Mouse (Mus musculus) retina, embryonic 14.5 days (tissue): ENCODE data around the gene Rnf11.

Experiments used
- DNase-seq: peaks from one replicate; pipeline ENCODE4 v3.0.0-alpha.2; 2015; ENCODE audit warnings: low spot score

The Rnf11 gene

DNA sequence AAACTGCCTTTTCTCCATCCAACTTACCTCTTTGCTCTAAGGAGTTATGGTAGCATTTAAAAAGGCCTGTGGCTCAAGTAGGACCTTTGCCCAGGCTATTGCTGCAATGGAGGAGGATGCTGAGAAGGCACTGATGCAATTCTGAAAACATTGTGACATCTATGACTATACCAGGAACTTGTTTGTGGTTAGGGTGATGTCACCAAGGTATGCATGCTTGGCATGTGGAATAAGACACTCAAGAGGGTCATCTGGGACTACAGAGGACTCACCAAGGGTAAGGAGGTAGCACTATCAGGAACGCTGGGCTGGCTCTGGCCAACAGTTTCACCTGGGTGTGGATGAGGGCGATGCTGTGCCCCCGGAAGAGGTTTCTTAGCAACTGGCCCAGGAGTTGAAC, at the start of gene Rnf11:
Gene Rnf11 (minus strand): TSS at position 108 of the 400 bp plus-strand sequence.
- no peak for DNase-seq

DNA sequence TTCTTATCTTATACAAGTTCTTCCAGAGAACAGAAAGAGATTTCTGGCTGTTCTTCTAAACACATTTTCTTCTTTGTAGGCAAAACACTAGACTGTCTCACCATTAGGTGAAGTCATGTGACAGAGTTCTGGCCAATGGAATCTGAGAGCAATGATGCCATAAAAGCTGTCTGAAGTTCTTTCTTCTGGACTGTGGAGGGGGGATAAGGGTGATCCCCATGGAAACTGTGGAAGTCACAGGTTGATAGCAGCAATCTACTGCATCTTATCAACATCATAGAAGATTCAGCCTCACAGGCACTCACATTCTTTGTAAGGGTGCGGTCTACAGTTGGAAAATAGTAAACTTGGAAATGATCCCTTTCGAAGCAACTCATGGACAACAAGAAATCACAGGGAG, 46.6 kb upstream of the Rnf11 start, which contains the start of gene 4930522H14Rik:
Gene 4930522H14Rik (minus strand): TSS at position 187 of the 400 bp plus-strand sequence.
- no peak for DNase-seq

GRCm38 (mm10) chr4:109530245-109530816, 45.8 kb upstream of the Rnf11 start:
- DNase-seq, result no peak

- DNase-seq, result peak; percentile 78
These were observed 20.4 kb upstream of the Rnf11 start for GRCm38 (mm10) chr4:109504885-109505284.

DNA sequence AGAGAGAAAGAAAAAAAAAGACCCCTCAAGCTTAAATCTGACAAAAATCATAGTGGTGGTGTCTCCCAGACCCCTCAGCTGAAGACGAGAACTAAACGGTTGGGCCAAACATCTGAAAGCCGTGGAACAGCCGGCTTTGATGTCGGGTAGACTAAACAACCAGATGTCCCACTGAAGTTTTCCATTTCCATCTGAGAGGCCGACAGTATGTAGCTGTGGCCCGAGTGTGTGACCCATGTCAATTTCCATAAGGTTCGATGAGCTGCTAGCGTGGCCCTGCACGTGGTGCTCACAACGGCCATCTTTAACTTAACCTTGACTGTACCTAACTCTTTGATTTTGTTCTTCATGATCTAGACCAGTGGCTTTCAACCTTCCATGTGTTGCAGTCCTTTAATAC, 13.9 kb upstream of the Rnf11 start:
- no peak for DNase-seq

DNA sequence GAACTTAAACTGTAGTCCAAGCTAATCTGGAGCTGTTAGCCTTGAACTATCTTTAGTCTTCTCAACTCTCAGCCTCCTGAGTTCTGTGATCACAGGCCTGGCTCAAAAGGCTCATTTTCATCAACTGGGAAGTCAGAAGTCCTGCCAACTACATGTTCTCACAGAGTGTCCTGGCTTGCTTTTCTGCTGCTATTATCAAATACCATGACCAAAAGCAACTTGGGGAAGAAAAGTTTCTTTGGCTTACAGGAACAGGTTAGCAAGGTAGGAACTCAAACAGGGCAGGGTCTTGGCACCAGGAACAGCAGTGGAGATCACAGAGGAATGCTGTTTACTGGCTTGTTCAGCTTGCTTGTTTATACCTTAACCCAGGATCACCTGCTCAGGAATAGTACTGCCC, 9.1 kb upstream of the Rnf11 start:
- no peak for DNase-seq

- DNase-seq, result no peak
These were observed 4.3 kb upstream of the Rnf11 start for GRCm38 (mm10) chr4:109488812-109489211.

DNA sequence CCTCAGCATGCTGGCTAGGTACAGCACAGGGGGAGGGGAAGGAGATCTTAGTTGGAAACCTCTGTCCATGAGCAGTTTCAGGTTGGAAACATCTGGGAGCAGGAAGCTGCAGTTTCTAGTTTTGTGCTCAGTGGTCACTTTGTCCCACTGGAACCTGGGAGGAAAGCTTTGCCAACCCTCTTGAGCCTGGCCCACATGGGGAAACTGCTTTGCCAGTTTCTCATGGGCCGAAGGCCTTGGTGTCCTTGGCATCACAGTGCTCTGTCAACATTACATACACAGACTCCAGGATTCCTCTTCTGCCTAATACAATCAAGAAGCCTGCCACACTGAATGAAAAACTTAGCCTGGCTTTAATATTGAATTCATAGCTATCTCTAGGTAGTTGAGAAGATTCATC, 1.8 kb downstream of the Rnf11 start:
- no peak for DNase-seq

GRCm38 (mm10) chr4:109481424-109481823, 3.1 kb downstream of the Rnf11 start:
- DNase-seq, result no peak

DNA sequence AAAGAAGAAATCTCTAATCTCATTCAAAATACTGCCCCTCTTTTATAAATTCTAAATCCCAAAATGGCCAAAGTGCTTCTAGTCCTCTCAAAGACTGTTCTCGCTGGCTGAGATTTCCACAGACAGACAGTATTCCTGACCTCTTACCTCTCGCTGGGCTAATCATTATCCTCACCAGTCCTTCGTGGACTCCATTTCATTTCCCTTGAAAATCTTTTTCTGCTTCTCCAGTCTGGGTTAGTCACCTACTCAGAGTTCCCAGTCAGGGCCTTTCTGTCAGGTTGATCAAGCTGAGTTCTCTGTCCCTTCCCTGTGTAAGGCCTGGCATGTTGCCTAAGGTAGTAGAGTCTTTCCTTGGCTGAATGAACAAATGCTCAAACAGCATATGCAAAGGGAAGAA, 7.1 kb downstream of the Rnf11 start:
- DNase-seq, result no peak

DNA sequence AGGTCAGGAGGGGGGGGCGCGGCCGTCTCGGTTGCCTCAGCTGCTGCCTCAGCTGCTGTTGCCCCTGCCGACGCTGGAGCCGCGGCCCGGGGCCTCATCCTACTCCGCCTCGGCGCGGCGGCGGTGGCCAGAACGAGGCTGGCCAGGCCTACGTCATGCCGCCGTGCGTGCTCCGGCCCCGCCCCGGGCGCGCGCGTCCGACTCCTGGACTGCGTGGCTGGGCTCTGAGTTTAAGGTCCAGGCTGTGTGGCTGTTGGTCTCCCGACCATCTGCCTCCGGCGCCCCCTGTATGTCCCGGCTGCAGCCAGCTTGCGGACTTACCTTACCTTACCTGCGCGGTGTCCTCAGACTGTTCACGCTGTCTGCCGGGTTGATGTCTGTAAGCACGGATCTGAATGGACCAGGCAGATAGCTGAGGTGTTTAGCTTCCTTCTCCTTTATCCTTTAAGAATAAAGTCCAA, 7.9 kb downstream of the Rnf11 start:
- DNase-seq, result peak; percentile 94

- DNase-seq, result no peak
These were observed 8.7 kb downstream of the Rnf11 start for GRCm38 (mm10) chr4:109475577-109476553.

- peak; percentile 14 for DNase-seq
These were observed 9.4 kb downstream of the Rnf11 start for GRCm38 (mm10) chr4:109475078-109475477.

DNA sequence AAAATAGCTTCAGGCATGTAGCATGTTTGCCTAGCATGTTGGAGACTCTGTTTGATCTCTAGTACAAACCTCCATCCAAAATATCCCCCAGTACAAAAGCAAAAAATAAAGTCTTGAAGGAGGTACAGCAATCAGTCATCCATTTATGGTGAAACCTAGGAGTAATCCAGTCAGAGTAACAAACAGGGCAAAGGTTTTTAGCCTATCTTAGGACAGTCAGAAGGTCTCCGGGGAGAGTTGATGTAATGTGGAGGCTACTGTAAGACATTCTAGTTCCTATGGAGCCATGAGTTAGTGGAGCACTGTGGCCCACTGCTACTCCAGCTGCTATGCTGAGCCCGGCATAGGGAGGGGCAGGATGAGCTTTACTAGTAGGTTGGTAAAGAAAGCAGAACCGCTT, 12.0 kb downstream of the Rnf11 start:
- no peak for DNase-seq

DNA sequence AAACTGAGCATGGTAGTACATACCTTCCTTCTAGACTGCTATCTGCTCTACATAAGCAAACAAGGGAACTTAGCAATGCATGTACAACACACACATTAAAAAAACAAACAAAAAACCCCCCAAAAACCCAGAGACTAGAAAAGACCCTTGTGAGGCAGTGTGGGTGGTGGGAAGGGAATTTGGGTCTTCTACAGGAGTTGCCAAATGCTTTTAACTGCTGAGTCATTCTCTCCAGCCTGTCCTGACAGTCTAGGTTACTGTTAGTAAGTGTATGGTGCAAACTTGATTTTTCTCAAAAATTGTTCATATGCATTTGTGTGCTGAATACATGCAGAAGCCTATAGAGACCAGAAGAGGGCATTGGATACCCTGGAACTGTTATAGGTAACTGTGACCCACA, 12.9 kb downstream of the Rnf11 start:
- DNase-seq, result no peak

DNA sequence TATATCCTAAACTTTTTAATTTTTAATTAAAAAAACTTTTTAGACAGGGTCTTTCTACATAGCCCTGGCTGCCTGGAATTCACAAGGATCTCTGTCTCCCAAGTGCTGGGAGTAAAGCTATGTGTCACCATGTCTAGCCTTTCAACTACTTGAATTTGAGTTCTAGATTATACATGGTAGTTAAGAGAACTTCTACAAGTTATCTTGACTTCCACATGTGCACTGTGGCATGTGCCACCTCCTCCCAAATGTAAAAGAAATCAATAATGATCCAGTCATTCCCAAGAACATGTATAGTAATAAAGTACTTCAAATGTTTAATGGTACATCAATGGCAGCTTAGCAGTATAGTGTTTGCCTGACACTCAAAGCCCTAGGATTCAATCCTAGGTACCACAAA, 16.8 kb downstream of the Rnf11 start:
- no peak for DNase-seq

DNA sequence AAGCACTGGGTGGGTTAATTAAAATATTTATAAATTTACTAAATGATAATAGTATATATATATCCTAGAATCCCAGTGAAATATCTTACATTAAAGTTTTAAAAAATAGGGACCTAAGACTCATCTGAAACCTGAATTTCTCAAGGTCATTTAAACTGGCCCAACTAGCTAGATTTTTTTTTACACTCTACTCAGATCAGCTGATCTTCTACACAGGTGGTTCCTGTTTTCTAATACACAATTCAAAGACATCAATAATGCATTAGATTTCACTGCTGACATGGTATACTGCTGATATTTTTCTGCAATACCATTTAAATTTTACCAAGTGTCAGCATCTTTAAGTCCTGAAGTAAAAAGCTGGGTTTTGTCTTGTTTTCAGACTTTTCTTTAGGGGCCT, 20.6 kb downstream of the Rnf11 start:
- DNase-seq, result no peak

DNA sequence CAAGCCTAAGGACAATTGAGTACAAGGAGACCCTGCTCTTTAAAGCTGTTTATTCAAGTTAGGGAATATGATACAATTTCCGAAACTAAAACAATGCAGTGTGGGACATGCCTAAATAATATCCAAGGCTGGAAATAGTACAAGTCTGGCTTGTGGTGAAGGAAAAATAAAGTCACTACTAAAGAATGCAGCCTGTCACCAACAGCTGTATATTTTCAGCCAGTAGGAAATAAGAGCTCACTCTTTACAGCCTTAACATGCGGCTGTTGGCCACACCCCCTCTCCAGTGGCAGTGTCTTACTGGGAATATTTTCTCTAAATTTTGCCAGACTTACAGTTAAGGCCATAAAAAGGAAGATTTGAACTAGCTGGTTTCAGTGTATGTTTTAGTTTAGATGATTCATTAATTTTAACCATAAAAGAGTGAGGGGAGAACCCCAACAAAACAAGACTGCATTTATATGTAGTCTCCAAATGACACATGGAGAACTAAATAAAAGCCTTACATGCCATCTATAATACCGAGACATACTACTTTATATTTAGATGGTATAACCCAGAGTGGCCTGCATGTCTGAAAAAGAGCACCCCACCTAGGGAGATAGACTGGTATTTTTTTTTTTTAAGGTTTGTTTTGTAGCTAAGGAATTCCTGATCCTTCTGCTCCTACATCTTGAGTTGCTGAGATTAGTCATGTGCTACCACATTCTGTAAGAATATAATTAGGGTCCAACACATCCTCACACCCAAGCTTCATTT, 23.9 kb downstream of the Rnf11 start:
- DNase-seq, result no peak

- no peak for DNase-seq
These were observed 27.7 kb downstream of the Rnf11 start for GRCm38 (mm10) chr4:109456821-109457220.

- DNase-seq, result no peak
These were observed 36.0 kb downstream of the Rnf11 start for GRCm38 (mm10) chr4:109448531-109448930.

GRCm38 (mm10) chr4:109445956-109446355, 38.6 kb downstream of the Rnf11 start:
- no peak for DNase-seq

GRCm38 (mm10) chr4:109445397-109445796, 39.1 kb downstream of the Rnf11 start:
- no peak for DNase-seq

DNA sequence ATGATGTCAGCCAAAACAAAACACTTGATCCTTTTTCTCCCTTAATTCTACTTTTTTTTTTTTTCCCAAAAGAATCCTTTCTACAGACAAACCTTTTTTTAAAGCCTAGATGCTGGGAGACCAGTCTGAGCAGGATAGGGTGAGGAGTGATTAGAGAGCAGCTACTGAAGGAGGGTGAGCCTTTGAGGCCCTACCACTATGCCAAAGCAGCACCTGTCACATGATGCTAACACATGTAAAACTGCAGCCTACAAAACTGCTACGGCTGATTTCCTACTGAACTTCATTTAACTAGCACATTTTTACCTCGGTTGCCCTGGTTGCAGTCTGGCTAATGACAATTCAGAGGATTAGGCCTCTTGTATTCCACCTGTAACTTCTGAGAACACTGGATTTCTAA, 39.6 kb downstream of the Rnf11 start:
- DNase-seq, result no peak
